Mouse (Mus musculus) embryonic facial prominence, embryonic 14.5 days (tissue): ENCODE measurements around the gene Ddx54. TPM values are rescaled to one million over a fixed set of nuclear protein-coding genes. Genes with fewer than 3 reads are reported as not detected.

Source experiments
- ATAC-seq: fragments of 200-750 bp; cut with Nextera tagmentation; 2 replicates; pipeline ENCODE4 v1.8.0; 2017; ENCODE audit warnings: low read depth, moderate number of reproducible peaks, moderate TSS enrichment
- DNase-seq: peaks from one replicate; pipeline ENCODE4 v3.0.0-alpha.2; 2015; ENCODE audit warnings: low spot score
- H3K27ac ChIP-seq: fragments of 300-500 bp; sonication (generic); replicated peaks from 2 replicates; pipeline ENCODE4 v1.5.1; 2014; ENCODE audit warnings: low read depth, mild to moderate bottlenecking, low read length, moderate library complexity
- H3K27me3 ChIP-seq: fragments of 300-500 bp; sonication (generic); replicated peaks from 2 replicates; pipeline ENCODE4 v1.6.1; 2014; ENCODE audit warnings: low read length; ENCODE audit not compliant: control insufficient read depth, insufficient read depth
- H3K36me3 ChIP-seq: fragments of 300-500 bp; sonication (generic); 2 replicates; pipeline ENCODE4 v1.6.1; 2014; ENCODE audit warnings: low read length, mixed read lengths; ENCODE audit not compliant: control insufficient read depth, insufficient read depth
- H3K4me1 ChIP-seq: fragments of 300-500 bp; sonication (generic); 2 replicates; pipeline ENCODE4 v1.6.1; 2014; ENCODE audit warnings: antibody characterized with exemption, low read length; ENCODE audit not compliant: control insufficient read depth, insufficient read depth
- H3K4me2 ChIP-seq: fragments of 300-500 bp; sonication (generic); 2 replicates; pipeline ENCODE4 v1.6.1; 2014; ENCODE audit warnings: low read depth, mild to moderate bottlenecking, low read length, moderate library complexity, mixed read lengths
- H3K4me3 ChIP-seq: fragments of 300-500 bp; sonication (generic); 2 replicates; pipeline ENCODE4 v1.5.1; 2014; ENCODE audit warnings: low read depth, mild to moderate bottlenecking, low read length
- H3K9ac ChIP-seq: fragments of 300-500 bp; sonication (generic); 2 replicates; pipeline ENCODE4 v1.6.1; 2014; ENCODE audit warnings: low read depth, mild to moderate bottlenecking, low read length, moderate library complexity, mixed read lengths
- H3K9me3 ChIP-seq: fragments of 300-500 bp; sonication (generic); 2 replicates; pipeline ENCODE4 v1.6.1; 2016; ENCODE audit warnings: low read length; ENCODE audit not compliant: control insufficient read depth
- WGBS: fragments of 180-500 bp; shearing (Covaris S2); extraction: QIAGEN DNeasy Blood & Tissue Kit; methylation state at CpG from one replicate; pipeline ENCODE4 v1.1.7; 2014; 5-methylcytosine and 5-hydroxymethylcytosine counted together
- polyA plus RNA-seq: library from polyadenylated mRNA; unstranded; fragments of >200 nt; fragmentation: Nextera tagmentation; extraction: Ambion mirVana; gene quantifications from 2 replicates; pipeline ENCODE4 v1.2.1, GENCODE M21; 2014

Gene Ddx54
- polyA plus RNA-seq, 1 experiment from 2014 or later: 28.2 TPM

DNA sequence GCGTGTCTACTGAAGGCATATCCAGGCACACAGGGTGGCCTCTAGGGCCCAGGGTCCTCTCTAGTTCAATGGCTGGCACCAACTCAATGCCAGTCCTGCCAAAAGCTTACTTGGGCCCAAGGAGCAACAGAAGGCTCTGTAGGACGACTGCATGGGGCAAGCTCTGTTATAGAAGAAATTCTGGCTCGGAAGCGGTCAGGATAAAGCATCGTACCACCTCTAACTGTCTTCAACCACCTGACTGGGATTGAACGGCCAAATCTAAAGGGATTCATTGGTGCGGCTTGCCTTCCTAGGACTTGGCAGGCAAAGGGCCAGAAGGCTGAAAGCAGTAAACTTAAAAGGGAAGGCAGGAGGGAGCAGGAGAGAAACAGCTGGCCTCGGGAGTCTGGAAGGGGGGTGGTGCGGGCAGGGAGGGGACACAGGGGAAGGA is 44.2 kb upstream of the Ddx54 start:
- Histone ChIP-seq H3K4me2 (peak overlapping the region; percentile 25; the same call in 1 of the 2 replicates), H3K36me3 (no peaks in the 10 kb centered on the region), H3K9ac (peak overlapping the region; percentile 21; the same call in 1 of the 2 replicates), H3K4me3 (no peak overlapping the region), H3K9me3 (no peaks in the 10 kb centered on the region), H3K4me1 (peaks cover 72% of the 10 kb centered on the region), H3K27ac (peak overlapping the region; percentile 92), H3K27me3 (no peaks in the 10 kb centered on the region)
- DNase-seq (peak; percentile 60), ATAC-seq (no peak)
- WGBS: 47% methylated on average over 9 of the region's 9 CpGs

GRCm38 (mm10) chr5:120568964-120569363 is 43.6 kb upstream of the Ddx54 start:
- ATAC-seq (no peak), DNase-seq (no peak)
- Histone ChIP-seq H3K4me3 (no peak overlapping the region), H3K27ac (peak overlapping the region; percentile 92; the same call in 1 of the 2 replicates), H3K36me3 (no peaks in the 10 kb centered on the region), H3K27me3 (no peaks in the 10 kb centered on the region), H3K4me1 (peaks cover 66% of the 10 kb centered on the region), H3K9ac (no peak overlapping the region), H3K9me3 (no peaks in the 10 kb centered on the region), H3K4me2 (0 out of 2 replicates have a peak overlapping the region, but pooled peaks have one; percentile 25)
- WGBS: 77% methylated on average over 3 of the region's 4 CpGs

DNA sequence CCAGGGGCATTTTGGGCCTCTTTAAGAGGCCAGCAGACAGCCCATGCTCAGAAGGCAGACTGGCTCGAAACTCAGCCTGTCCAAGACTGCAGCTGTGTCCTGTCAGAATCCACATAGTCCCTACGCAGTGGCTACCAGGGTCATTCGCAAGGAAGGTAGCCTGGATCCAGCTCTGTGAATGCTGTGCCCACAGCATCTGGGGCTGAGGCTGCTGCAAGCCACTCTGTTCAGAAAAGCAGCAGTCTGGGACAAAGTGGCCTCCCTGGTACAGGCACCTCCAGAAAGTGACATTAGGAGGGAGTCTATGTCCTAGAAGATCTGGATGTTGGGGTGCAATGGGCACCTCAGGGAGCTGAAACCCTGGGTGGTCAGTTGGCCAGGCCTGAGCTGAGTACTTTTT is 42.7 kb upstream of the Ddx54 start:
- ATAC-seq (no peak), DNase-seq (no peak)
- no peak overlapping the region for H3K4me3 ChIP-seq
- no peak overlapping the region for H3K27ac ChIP-seq
- no peaks in the 10 kb centered on the region for H3K9me3 ChIP-seq
- H3K27me3 ChIP-seq: no peaks in the 10 kb centered on the region
- H3K36me3 ChIP-seq: no peaks in the 10 kb centered on the region
- H3K9ac ChIP-seq: no peak overlapping the region
- H3K4me2 ChIP-seq: no peak overlapping the region
- 89% methylated on average over 3 of the region's 3 CpGs for WGBS
- H3K4me1 ChIP-seq: peaks cover 58% of the 10 kb centered on the region

DNA sequence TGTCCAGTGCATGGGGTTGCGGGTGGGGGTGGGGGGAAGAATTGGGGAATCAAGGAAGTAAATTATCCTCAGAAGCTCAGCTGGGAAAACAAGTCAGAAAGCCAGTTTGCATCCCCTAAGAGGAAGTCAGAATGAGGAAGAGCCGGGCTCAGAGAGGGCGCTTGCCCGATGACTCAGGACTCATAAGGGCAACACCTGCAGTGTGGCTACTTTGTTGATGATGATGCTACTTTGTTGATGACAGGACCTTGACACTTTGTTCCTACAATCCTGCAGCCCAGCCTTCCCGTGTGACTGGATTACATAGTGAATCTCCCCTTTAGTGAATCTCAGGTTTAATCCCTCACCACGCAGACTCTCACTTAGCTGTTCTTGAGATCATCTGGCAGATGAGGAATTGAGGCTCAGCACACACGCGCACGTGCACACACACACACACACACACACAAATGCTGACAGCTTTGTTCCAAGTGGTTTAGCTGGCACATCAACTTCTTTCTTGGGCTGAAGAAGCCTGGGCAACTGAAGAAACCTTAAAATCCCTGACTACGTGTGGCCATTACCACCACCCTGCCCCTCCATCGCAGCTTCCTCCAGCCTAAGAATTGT is 42.1 kb upstream of the Ddx54 start:
- Histone ChIP-seq H3K9ac (no peak overlapping the region), H3K36me3 (no peaks in the 10 kb centered on the region), H3K4me2 (no peak overlapping the region), H3K27ac (no peak overlapping the region), H3K27me3 (no peaks in the 10 kb centered on the region), H3K9me3 (no peaks in the 10 kb centered on the region), H3K4me3 (no peak overlapping the region), H3K4me1 (peaks cover 53% of the 10 kb centered on the region)
- 84% methylated on average over 11 of the region's 11 CpGs for WGBS
- DNase-seq (no peak), ATAC-seq (no peak)

DNA sequence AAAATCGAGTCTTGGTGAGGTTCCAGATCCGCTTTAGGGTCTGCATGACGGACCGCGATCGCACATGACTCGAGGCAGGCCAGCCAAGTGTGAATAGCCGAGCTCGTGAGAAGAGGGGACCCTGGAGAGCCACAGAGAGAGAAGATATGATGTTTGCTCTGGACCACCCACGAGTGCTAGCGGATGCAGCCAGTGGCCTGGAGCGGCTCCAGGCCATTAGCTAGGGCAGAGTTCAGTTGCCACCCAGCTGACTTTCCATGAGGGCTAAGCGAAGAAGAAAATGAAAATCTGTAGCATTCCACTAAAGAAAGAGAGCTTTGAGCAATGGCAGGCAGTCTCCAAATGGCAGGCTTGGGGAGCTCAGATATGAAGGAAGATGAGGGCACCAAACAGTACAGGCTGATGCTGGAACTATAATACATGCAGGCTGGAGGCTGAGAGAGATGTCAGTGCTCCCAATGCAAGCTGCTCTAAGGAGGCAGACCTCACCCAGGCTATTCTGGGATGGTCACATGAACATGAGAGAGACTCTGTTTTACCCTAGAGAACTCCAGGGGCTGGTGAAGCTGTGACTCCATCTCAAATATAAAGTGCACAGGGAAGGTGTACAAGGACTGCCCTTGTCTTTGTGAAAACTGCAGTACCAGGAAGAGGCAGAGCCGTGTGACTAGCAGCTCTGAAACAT is 41.3 kb upstream of the Ddx54 start:
- ATAC-seq: no peak

GRCm38 (mm10) chr5:120574469-120575063 is 38.0 kb upstream of the Ddx54 start:
- no peaks in the 10 kb centered on the region for H3K9me3 ChIP-seq
- peaks cover 33% of the 10 kb centered on the region for H3K4me1 ChIP-seq
- DNase-seq: no peak
- ATAC-seq: no peak
- H3K9ac ChIP-seq: no peak overlapping the region
- no peak overlapping the region for H3K4me2 ChIP-seq
- no peaks in the 10 kb centered on the region; the same call in 1 of the 2 replicates for H3K36me3 ChIP-seq
- no peak overlapping the region for H3K27ac ChIP-seq
- no peaks in the 10 kb centered on the region for H3K27me3 ChIP-seq
- WGBS: 72% methylated on average over 10 of the region's 10 CpGs
- H3K4me3 ChIP-seq: no peak overlapping the region

More for the DNA sequence above, 41.3 kb upstream of the Ddx54 start:
- Histone ChIP-seq H3K36me3 (no peaks in the 10 kb centered on the region), H3K4me2 (no peak overlapping the region), H3K27ac (peak overlapping the region; percentile 35; the same call in 1 of the 2 replicates), H3K9ac (no peak overlapping the region), H3K27me3 (no peaks in the 10 kb centered on the region), H3K4me1 (peaks cover 45% of the 10 kb centered on the region), H3K4me3 (no peak overlapping the region), H3K9me3 (no peaks in the 10 kb centered on the region)
- peak; percentile 70 for DNase-seq
- whole genome bisulfite sequencing: 49% methylated on average over 14 of the region's 14 CpGs

DNA sequence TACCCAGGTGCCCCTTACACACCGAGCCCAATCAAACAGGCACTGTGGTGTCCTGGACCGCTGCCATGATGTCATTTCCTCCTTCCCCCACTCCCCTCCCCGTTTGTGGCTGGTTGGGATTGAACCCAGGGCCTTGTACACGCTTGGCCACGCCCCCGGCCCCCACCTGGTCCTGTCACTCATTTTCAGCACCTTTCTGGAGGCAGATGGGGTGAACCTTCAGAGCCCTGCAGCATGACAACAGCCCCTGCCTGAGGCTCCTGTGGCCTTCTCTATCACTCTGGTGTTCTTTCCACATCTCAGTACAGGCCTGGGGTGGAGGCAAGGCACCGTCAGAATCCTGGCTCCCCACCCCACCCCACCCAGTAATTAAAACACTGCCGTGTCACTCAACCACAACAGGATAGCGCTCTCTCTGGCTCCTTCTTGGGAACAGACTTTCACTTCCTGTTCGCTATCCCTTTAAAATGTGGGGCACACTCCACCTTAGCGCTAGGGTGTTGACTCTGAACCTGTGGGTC is 35.7 kb upstream of the Ddx54 start:
- DNase-seq: no peak
- Histone ChIP-seq H3K36me3 (peaks cover 19% of the 10 kb centered on the region; the same call in 1 of the 2 replicates), H3K27me3 (no peaks in the 10 kb centered on the region), H3K4me2 (no peak overlapping the region), H3K4me3 (no peak overlapping the region), H3K9me3 (no peaks in the 10 kb centered on the region), H3K4me1 (peaks cover 22% of the 10 kb centered on the region), H3K9ac (no peak overlapping the region), H3K27ac (no peak overlapping the region)
- no peak for ATAC-seq
- WGBS: 70% methylated on average over 11 of the region's 11 CpGs

DNA sequence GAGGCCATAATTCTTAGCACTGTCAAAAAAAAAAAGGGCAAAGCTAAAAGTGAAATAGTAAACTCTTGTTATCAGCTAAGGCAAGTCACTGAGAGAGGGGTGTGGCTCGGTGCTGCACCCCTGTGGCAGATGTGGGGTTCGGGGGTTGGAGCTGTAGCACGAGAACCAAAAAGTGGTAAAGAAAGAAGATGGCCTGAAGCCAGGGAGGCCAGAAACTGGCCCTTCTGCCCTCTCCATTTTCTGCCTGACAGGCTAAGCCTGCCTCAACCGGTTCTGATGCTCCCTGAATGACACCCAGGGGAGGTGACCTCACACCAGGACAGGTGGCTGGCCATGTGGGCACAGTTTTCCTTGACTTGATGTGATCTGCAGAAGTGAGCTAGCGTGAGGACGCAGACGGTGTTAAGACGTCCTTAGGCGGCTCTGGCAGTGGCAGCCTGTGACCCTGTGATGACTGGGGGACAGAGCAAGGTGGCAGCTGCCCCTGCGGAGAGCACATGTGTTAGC is 34.6 kb upstream of the Ddx54 start:
- 0 out of 2 replicates have a peak overlapping the region, but pooled peaks have one; percentile 8 for H3K4me2 ChIP-seq
- no peak overlapping the region for H3K4me3 ChIP-seq
- no peak for DNase-seq
- H3K9ac ChIP-seq: no peak overlapping the region
- peaks cover 30% of the 10 kb centered on the region for H3K36me3 ChIP-seq
- peak overlapping the region; percentile 74 for H3K27ac ChIP-seq
- ATAC-seq: peak; percentile 28; the same call in 1 of the 2 replicates
- no peaks in the 10 kb centered on the region for H3K27me3 ChIP-seq
- 37% methylated on average over 10 of the region's 10 CpGs for WGBS
- H3K9me3 ChIP-seq: no peaks in the 10 kb centered on the region
- H3K4me1 ChIP-seq: peaks cover 22% of the 10 kb centered on the region
